Mouse (Mus musculus) MEL (cell line): ENCODE measurements around the gene Commd7. TPM values are rescaled to one million over a fixed set of nuclear protein-coding genes. Genes with fewer than 3 reads are reported as not detected.

Experiments used
- DNase-seq: peaks from one replicate; pipeline ENCODE4 v3.0.0; 2011; ENCODE audit warnings: low read depth, low spot score
- H3K27ac ChIP-seq: 2 replicates; pipeline ENCODE4 v1.5.1; 2012; ENCODE audit warnings: low read depth, mild to moderate bottlenecking, control low read depth, low read length, moderate library complexity; ENCODE audit not compliant: control insufficient read depth
- H3K27me3 ChIP-seq, 2 experiments: fragments of 150-350 bp in 1 of 2; sonication (generic) in 1 of 2; 2 replicates each; pipeline ENCODE4 v1.6.1; 2012; ENCODE audit warnings: low read length in 2 of 2, mild to moderate bottlenecking in 2 of 2, improper control_type of control experiment in 1 of 2, moderate library complexity in 1 of 2; ENCODE audit not compliant: insufficient read depth in 2 of 2, control insufficient read depth in 1 of 2
- H3K36me3 ChIP-seq, 2 experiments: 2 replicates each; pipeline ENCODE4 v1.6.1; 2012 to 2014; ENCODE audit warnings: low read length in 2 of 2, improper control_type of control experiment in 1 of 2, inconsistent platforms in 1 of 2, mild to moderate bottlenecking in 1 of 2; ENCODE audit not compliant: insufficient read depth in 2 of 2, control insufficient read depth in 1 of 2
- H3K4me1 ChIP-seq, 2 experiments: fragments of 150-350 bp in 1 of 2; sonication (generic) in 1 of 2; 2 replicates each; pipeline ENCODE4 v1.6.1; 2012; ENCODE audit warnings: low read length in 2 of 2, improper control_type of control experiment in 1 of 2, mild to moderate bottlenecking in 1 of 2; ENCODE audit not compliant: insufficient read depth in 2 of 2, control insufficient read depth in 1 of 2
- H3K4me3 ChIP-seq, 2 experiments: fragments of 150-350 bp in 1 of 2; sonication (generic) in 1 of 2; 2 replicates each; pipeline ENCODE4 v1.5.1; 2012; ENCODE audit warnings: low read depth in 2 of 2, low read length in 2 of 2, mild to moderate bottlenecking in 2 of 2, moderate library complexity in 2 of 2, control low read depth in 1 of 2, improper control_type of control experiment in 1 of 2; ENCODE audit not compliant: control insufficient read depth in 1 of 2, insufficient read depth in 1 of 2
- H3K79me2 ChIP-seq: 2 replicates; pipeline ENCODE4 v1.6.1; 2012; ENCODE audit warnings: mild to moderate bottlenecking, low read length, moderate library complexity; ENCODE audit not compliant: control insufficient read depth, poor library complexity, insufficient read depth
- H3K9ac ChIP-seq: 2 replicates; pipeline ENCODE4 v1.6.1; 2012; ENCODE audit warnings: low read depth, mild to moderate bottlenecking, control low read depth, low read length, moderate library complexity; ENCODE audit not compliant: control insufficient read depth, poor library complexity, severe bottlenecking
- H3K9me3 ChIP-seq: fragments of 150-350 bp; sonication (generic); replicated peaks from 2 replicates; pipeline ENCODE4 v1.6.1; 2012; ENCODE audit warnings: mild to moderate bottlenecking, low read length, improper control_type of control experiment, moderate library complexity; ENCODE audit not compliant: insufficient read depth
- CHD1 ChIP-seq: IDR thresholded peaks from 2 replicates; pipeline ENCODE4 v1.6.1; 2012; ENCODE audit warnings: low read depth, mild to moderate bottlenecking, inconsistent platforms, low read length, improper control_type of control experiment
- CTCF ChIP-seq, 3 experiments: IDR thresholded peaks in 2 of 3; conservative IDR thresholded peaks in 1 of 3; 2 replicates each; pipeline ENCODE4 v1.5.1; 2011 to 2012; ENCODE audit warnings: low read length in 3 of 3, low read depth in 2 of 3, mild to moderate bottlenecking in 2 of 3, improper control_type of control experiment in 1 of 3, inconsistent platforms in 1 of 3, mixed read lengths in 1 of 3, moderate library complexity in 1 of 3; ENCODE audit not compliant: control insufficient read depth in 1 of 3, insufficient read depth in 1 of 3, poor library complexity in 1 of 3, severe bottlenecking in 1 of 3
- E2F4 ChIP-seq: IDR thresholded peaks from 2 replicates; pipeline ENCODE4 v1.6.1; 2011; ENCODE audit warnings: low read depth, low read length, improper control_type of control experiment, borderline replicate concordance
- EP300 ChIP-seq, 2 experiments: IDR thresholded peaks; 2 replicates each; pipeline ENCODE4 v1.6.1; 2011; ENCODE audit warnings: improper control_type of control experiment in 2 of 2, low read length in 2 of 2, low read depth in 1 of 2, mild to moderate bottlenecking in 1 of 2
- GABPA ChIP-seq: IDR thresholded peaks from 2 replicates; pipeline ENCODE4 v1.6.1; 2012; ENCODE audit warnings: low read depth, mild to moderate bottlenecking, inconsistent platforms, low read length, improper control_type of control experiment, moderate library complexity
- HCFC1 ChIP-seq: IDR thresholded peaks from 2 replicates; pipeline ENCODE4 v1.6.1; 2012; ENCODE audit warnings: low read depth, mild to moderate bottlenecking, inconsistent platforms, low read length, improper control_type of control experiment, moderate library complexity
- JUND ChIP-seq: IDR thresholded peaks from 2 replicates; pipeline ENCODE4 v1.6.1; 2011; ENCODE audit warnings: low read depth, mild to moderate bottlenecking, improper control_type of control experiment, low read length
- KAT2A ChIP-seq: conservative IDR thresholded peaks from 2 replicates; pipeline ENCODE4 v1.6.1; 2012; ENCODE audit warnings: low read depth, low read length, improper control_type of control experiment, inconsistent platforms
- MAX ChIP-seq: IDR thresholded peaks from 2 replicates; pipeline ENCODE4 v1.6.1; 2011; ENCODE audit warnings: low read length, improper control_type of control experiment
- MEF2A ChIP-seq: IDR thresholded peaks from 2 replicates; pipeline ENCODE4 v1.6.1; 2014; ENCODE audit warnings: low read depth, mild to moderate bottlenecking, inconsistent platforms, low read length, improper control_type of control experiment; ENCODE audit not compliant: poor library complexity, insufficient replicate concordance, severe bottlenecking; ENCODE audit errors: extremely low read depth
- MXI1 ChIP-seq: IDR thresholded peaks from 2 replicates; pipeline ENCODE4 v1.6.1; 2011; ENCODE audit warnings: mild to moderate bottlenecking, low read depth, low read length, improper control_type of control experiment
- MYC ChIP-seq: IDR thresholded peaks from 2 replicates; pipeline ENCODE4 v1.6.1; 2011; ENCODE audit warnings: low read depth, mild to moderate bottlenecking, low read length, improper control_type of control experiment, moderate library complexity
- POLR2A ChIP-seq, 2 experiments: IDR thresholded peaks; 2 replicates each; pipeline ENCODE4 v1.6.1; 2011 to 2012; ENCODE audit warnings: low read length in 2 of 2, mild to moderate bottlenecking in 2 of 2, control low read depth in 1 of 2, improper control_type of control experiment in 1 of 2, low read depth in 1 of 2, moderate library complexity in 1 of 2; ENCODE audit not compliant: control insufficient read depth in 1 of 2, insufficient read depth in 1 of 2, poor library complexity in 1 of 2
- POLR2AphosphoS2 ChIP-seq: IDR thresholded peaks from 2 replicates; pipeline ENCODE4 v1.6.1; 2011; ENCODE audit warnings: low read length, improper control_type of control experiment
- RAD21 ChIP-seq: IDR thresholded peaks from 2 replicates; pipeline ENCODE4 v1.6.1; 2011; ENCODE audit warnings: mild to moderate bottlenecking, low read depth, low read length, improper control_type of control experiment
- RCOR1 ChIP-seq: IDR thresholded peaks from 2 replicates; pipeline ENCODE4 v1.6.1; 2012; ENCODE audit warnings: low read depth, mild to moderate bottlenecking, inconsistent platforms, low read length, improper control_type of control experiment
- SIN3A ChIP-seq: IDR thresholded peaks from 2 replicates; pipeline ENCODE4 v1.6.1; 2012; ENCODE audit warnings: low read length, improper control_type of control experiment, inconsistent platforms
- SMC3 ChIP-seq: IDR thresholded peaks from 2 replicates; pipeline ENCODE4 v1.6.1; 2011; ENCODE audit warnings: low read depth, low read length, improper control_type of control experiment
- TBP ChIP-seq: IDR thresholded peaks from 2 replicates; pipeline ENCODE4 v1.8.0; 2011; ENCODE audit warnings: low read depth, low read length, improper control_type of control experiment
- UBTF ChIP-seq: IDR thresholded peaks from 2 replicates; pipeline ENCODE4 v1.6.1; 2012; ENCODE audit warnings: low read depth, mild to moderate bottlenecking, inconsistent platforms, low read length, improper control_type of control experiment, moderate library complexity, borderline replicate concordance; ENCODE audit not compliant: insufficient read depth
- USF1 ChIP-seq: IDR thresholded peaks from 2 replicates; pipeline ENCODE4 v1.6.1; 2014; ENCODE audit warnings: low read depth, mild to moderate bottlenecking, inconsistent platforms, low read length, improper control_type of control experiment, moderate library complexity
- USF2 ChIP-seq, 2 experiments: IDR thresholded peaks; 2 replicates each; pipeline ENCODE4 v1.6.1; 2011 to 2012; ENCODE audit warnings: improper control_type of control experiment in 2 of 2, low read length in 2 of 2, borderline replicate concordance in 1 of 2, inconsistent platforms in 1 of 2, low read depth in 1 of 2, mild to moderate bottlenecking in 1 of 2; ENCODE audit not compliant: insufficient read depth in 1 of 2
- ZMIZ1 ChIP-seq: IDR thresholded peaks from 2 replicates; pipeline ENCODE4 v1.6.1; 2012; ENCODE audit warnings: low read depth, mild to moderate bottlenecking, inconsistent platforms, low read length, improper control_type of control experiment, moderate library complexity
- polyA plus RNA-seq, 2 experiments: library from polyadenylated mRNA; stranded (reverse) in 1 of 2; unstranded in 1 of 2; fragments of >175 nt in 1 of 2; fragments of >200 nt in 1 of 2; gene quantifications; 2 replicates each; pipeline versions ENCODE4 v1.2.1 to v1.2.4; 2012; ENCODE audit warnings: low replicate concordance in 2 of 2, low read depth in 1 of 2; ENCODE audit not compliant: insufficient read length in 2 of 2, insufficient read depth in 1 of 2, missing spikeins in 1 of 2
- total RNA-seq: library from RNA; depleted of rRNA; stranded (reverse); fragments of 300-350 nt; gene quantifications from 2 replicates; pipeline ENCODE4 v1.2.3, GENCODE M21; 2012

Gene Commd7
- total and polyA plus RNA-seq, 3 experiments: 25.5 to 36.1 TPM; not detected in 1

GRCm38 (mm10) chr2:153607870-153608515, 24.6 kb downstream of the Commd7 start (continued):
- TF ChIP-seq UBTF: no peak
- TF ChIP-seq ZMIZ1: no peak
- no peak for TF ChIP-seq E2F4
- no peak for TF ChIP-seq MEF2A
- peak; percentile 30; the same call in 1 of the 2 replicates for TF ChIP-seq SIN3A
- TF ChIP-seq MAX: peak; percentile 72; the same call in 1 of the 2 replicates
- TF ChIP-seq CTCF (IDR thresholded peaks at IDR 0.05 in 2 of 3, conservative IDR thresholded peaks at IDR 0.05 in 1 of 3; ENCODE audit: control insufficient read depth in 1 of 3, insufficient read depth in 1 of 3, low read depth in 2 of 3, low read length in 3 of 3, poor library complexity in 1 of 3, severe bottlenecking in 1 of 3): no peak
- peak; percentile 88 to 93 for TF ChIP-seq EP300 (IDR thresholded peaks at IDR 0.05; ENCODE audit: low read depth in 1 of 2, low read length in 2 of 2)
- TF ChIP-seq MYC: peak; percentile 82
- TF ChIP-seq SMC3: no peak
- no peak for TF ChIP-seq POLR2AphosphoS2
- TF ChIP-seq JUND: no peak
- no peak for TF ChIP-seq RAD21
- no peak for TF ChIP-seq KAT2A

- TF ChIP-seq MYC (no peak), CTCF (IDR thresholded peaks at IDR 0.05 in 2 of 3, conservative IDR thresholded peaks at IDR 0.05 in 1 of 3; ENCODE audit: control insufficient read depth in 1 of 3, insufficient read depth in 1 of 3, low read depth in 2 of 3, low read length in 3 of 3, poor library complexity in 1 of 3, severe bottlenecking in 1 of 3) (peak; percentile 57 to 73 (median 59)), GABPA (no peak), MAX (no peak)
- no peak overlapping the region for H3K4me3 ChIP-seq
- H3K27ac ChIP-seq: no peak overlapping the region
- DNase-seq: peak; percentile 64
- no peak overlapping the region for H3K9ac ChIP-seq
- H3K27me3 ChIP-seq: no peaks in the 10 kb centered on the region
- no peaks in the 10 kb centered on the region for H3K9me3 ChIP-seq
- peaks cover 19 to 40% of the 10 kb centered on the region in 2 experiments for H3K4me1 ChIP-seq
- H3K36me3 ChIP-seq: peaks cover 0 to 28% of the 10 kb centered on the region in 2 experiments; a peak in 2 of 4 replicates
- H3K79me2 ChIP-seq: no peaks in the 10 kb centered on the region
These were observed 26.2 kb downstream of the Commd7 start for GRCm38 (mm10) chr2:153606421-153606820.

GRCm38 (mm10) chr2:153603724-153604123, 28.9 kb downstream of the Commd7 start:
- Histone ChIP-seq H3K27me3 (no peaks in the 10 kb centered on the region), H3K27ac (no peak overlapping the region), H3K9ac (no peak overlapping the region), H3K4me1 (peaks cover 9 to 22% of the 10 kb centered on the region in 2 experiments), H3K9me3 (no peaks in the 10 kb centered on the region), H3K79me2 (no peaks in the 10 kb centered on the region), H3K36me3 (peaks cover 0 to 13% of the 10 kb centered on the region in 2 experiments; a peak in 2 of 4 replicates)
- peak; percentile 74 for DNase-seq
- TF ChIP-seq RAD21 (peak; percentile 39), RCOR1 (no peak), POLR2A (IDR thresholded peaks at IDR 0.05; ENCODE audit: control insufficient read depth in 1 of 2, insufficient read depth in 1 of 2, low read depth in 1 of 2, low read length in 2 of 2, poor library complexity in 1 of 2) (no peak), SMC3 (peak; percentile 57), TBP (no peak), MYC (peak; percentile 84), USF2 (IDR thresholded peaks at IDR 0.05; ENCODE audit: borderline replicate concordance in 1 of 2, insufficient read depth in 1 of 2, low read depth in 1 of 2, low read length in 2 of 2) (0 out of 4 replicates have a peak, but pooled peaks of 1 of the 2 experiments have one; percentile 15), MXI1 (peak; percentile 64), MAX (peak; percentile 60; the same call in 1 of the 2 replicates), CHD1 (no peak), HCFC1 (no peak), CTCF (IDR thresholded peaks at IDR 0.05 in 2 of 3, conservative IDR thresholded peaks at IDR 0.05 in 1 of 3; ENCODE audit: control insufficient read depth in 1 of 3, insufficient read depth in 1 of 3, low read depth in 2 of 3, low read length in 3 of 3, poor library complexity in 1 of 3, severe bottlenecking in 1 of 3) (peak; percentile 64 to 73 (median 70)), KAT2A (no peak), USF1 (peak; percentile 70)
- TF ChIP-seq, all 39 proteins: peak for 8
- no peak overlapping the region for H3K4me3 ChIP-seq
